Mouse (Mus musculus): ENCODE results near the gene Rsad1. TPM values are rescaled to one million over a fixed set of nuclear protein-coding genes. Genes with fewer than 3 reads are reported as not detected.
A peak's percentile ranks its signal among the peaks of the same experiment; 100 is the strongest.

The Rsad1 gene
- polyA plus RNA-seq (2015; fragmentation: Nextera tagmentation; extraction: Ambion mirVana) = 6.6 and 6.7 TPM in 2 replicates

- WGBS = 4% methylated on average over 49 of the region's 49 CpGs
- peak within 1 kb of the TSS; percentile 57 for H3K4me3 ChIP-seq (replicated peaks; ENCODE audit: low read length)
- H3K9ac ChIP-seq (replicated peaks; ENCODE audit: low read depth, low read length) = peak within 1 kb of the TSS; percentile 70
- peak within 1 kb of the TSS; percentile 65 for H3K4me2 ChIP-seq (ENCODE audit: low read length)
- peak within 1 kb of the TSS; percentile 74 for H3K27ac ChIP-seq (ENCODE audit: low read length)
- no peaks in the 10 kb centered on the region for H3K9me3 ChIP-seq (ENCODE audit: control insufficient read depth, low read length)
- H3K27me3 ChIP-seq (replicated peaks; ENCODE audit: control insufficient read depth, insufficient read depth, low read length) = no peaks in the 10 kb centered on the region
- ATAC-seq = peak; percentile 91
- no peaks in the 10 kb centered on the region for H3K36me3 ChIP-seq (ENCODE audit: control insufficient read depth, insufficient read depth)
- peaks cover 15% of the 10 kb centered on the region for H3K4me1 ChIP-seq (replicated peaks; ENCODE audit: control insufficient read depth, insufficient read depth, low read length)
Measured at GRCm38 (mm10) chr11:94548888-94549690, at the start of gene Rsad1. Rsad1 (minus strand) TSS chr11:94549255.

GRCm38 (mm10) chr11:94598437-94599120 lies 49.5 kb upstream of the Rsad1 start:
- WGBS = 74% methylated on average over 6 of the region's 6 CpGs
- no peaks in the 10 kb centered on the region for H3K36me3 ChIP-seq (ENCODE audit: control insufficient read depth, insufficient read depth)
- no peak for ATAC-seq

GRCm38 (mm10) chr11:94597319-94597718 lies 48.3 kb upstream of the Rsad1 start:
- Histone ChIP-seq H3K27ac (ENCODE audit: low read length) (no peak overlapping the region), H3K9me3 (ENCODE audit: control insufficient read depth, low read length) (no peaks in the 10 kb centered on the region), H3K36me3 (ENCODE audit: control insufficient read depth, insufficient read depth) (no peaks in the 10 kb centered on the region), H3K4me2 (ENCODE audit: low read length) (no peak overlapping the region), H3K4me1 (replicated peaks; ENCODE audit: control insufficient read depth, insufficient read depth, low read length) (peaks cover 11% of the 10 kb centered on the region; the same call in 1 of the 2 replicates), H3K4me3 (replicated peaks; ENCODE audit: low read length) (no peak overlapping the region), H3K9ac (replicated peaks; ENCODE audit: low read depth, low read length) (no peak overlapping the region), H3K27me3 (replicated peaks; ENCODE audit: control insufficient read depth, insufficient read depth, low read length) (0 out of 2 replicates have a peak, but pooled peaks cover 2% of the 10 kb centered on the region)
- ATAC-seq = no peak
- WGBS = 69% methylated on average over 4 of the region's 4 CpGs

More at GRCm38 (mm10) chr11:94598437-94599120, 49.5 kb upstream of the Rsad1 start:
- no peak overlapping the region for H3K4me3 ChIP-seq (replicated peaks; ENCODE audit: low read length)
- peaks cover 11% of the 10 kb centered on the region; the same call in 1 of the 2 replicates for H3K4me1 ChIP-seq (replicated peaks; ENCODE audit: control insufficient read depth, insufficient read depth, low read length)
- H3K9ac ChIP-seq (replicated peaks; ENCODE audit: low read depth, low read length) = no peak overlapping the region
- H3K4me2 ChIP-seq (ENCODE audit: low read length) = no peak overlapping the region
- 0 out of 2 replicates have a peak, but pooled peaks cover 2% of the 10 kb centered on the region for H3K27me3 ChIP-seq (replicated peaks; ENCODE audit: control insufficient read depth, insufficient read depth, low read length)
- H3K9me3 ChIP-seq (ENCODE audit: control insufficient read depth, low read length) = no peaks in the 10 kb centered on the region
- no peak overlapping the region for H3K27ac ChIP-seq (ENCODE audit: low read length)

- WGBS = 72% methylated on average over 7 of the region's 7 CpGs
- Histone ChIP-seq H3K4me1 (replicated peaks; ENCODE audit: control insufficient read depth, insufficient read depth, low read length) (peaks cover 2% of the 10 kb centered on the region; the same call in 1 of the 2 replicates), H3K4me3 (replicated peaks; ENCODE audit: low read length) (no peak overlapping the region), H3K4me2 (ENCODE audit: low read length) (no peak overlapping the region), H3K27me3 (replicated peaks; ENCODE audit: control insufficient read depth, insufficient read depth, low read length) (no peaks in the 10 kb centered on the region), H3K9me3 (ENCODE audit: control insufficient read depth, low read length) (no peaks in the 10 kb centered on the region), H3K9ac (replicated peaks; ENCODE audit: low read depth, low read length) (no peak overlapping the region), H3K27ac (ENCODE audit: low read length) (no peak overlapping the region), H3K36me3 (ENCODE audit: control insufficient read depth, insufficient read depth) (no peaks in the 10 kb centered on the region)
- no peak for ATAC-seq
Measured at GRCm38 (mm10) chr11:94596311-94596852, 47.3 kb upstream of the Rsad1 start.

DNA sequence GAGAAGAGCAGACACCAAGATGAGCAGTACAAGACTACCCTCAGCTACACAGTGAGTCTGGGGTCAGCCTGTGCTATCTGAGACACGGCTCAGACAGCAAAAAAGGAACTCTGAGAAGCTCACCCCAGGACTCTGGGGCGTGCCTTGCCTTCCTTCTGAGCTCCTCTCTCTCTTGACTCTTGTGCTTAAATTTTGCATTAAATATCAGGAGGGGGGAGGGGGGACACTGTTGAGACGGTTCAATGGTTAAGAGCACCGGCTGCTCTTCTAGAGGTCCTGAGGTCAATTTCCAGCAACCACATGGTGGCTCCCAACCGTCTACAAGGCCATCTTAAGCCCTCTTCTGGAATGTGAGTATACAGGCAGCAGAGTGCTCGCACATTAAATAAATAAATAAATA lies 38.5 kb upstream of the Rsad1 start:
- no peak for ATAC-seq
- no peak overlapping the region for H3K9ac ChIP-seq (replicated peaks; ENCODE audit: low read depth, low read length)
- no peak overlapping the region for H3K27ac ChIP-seq (ENCODE audit: low read length)
- no peaks in the 10 kb centered on the region for H3K36me3 ChIP-seq (ENCODE audit: control insufficient read depth, insufficient read depth)
- no peaks in the 10 kb centered on the region for H3K27me3 ChIP-seq (replicated peaks; ENCODE audit: control insufficient read depth, insufficient read depth, low read length)
- H3K9me3 ChIP-seq (ENCODE audit: control insufficient read depth, low read length) = no peaks in the 10 kb centered on the region
- H3K4me3 ChIP-seq (replicated peaks; ENCODE audit: low read length) = no peak overlapping the region
- H3K4me2 ChIP-seq (ENCODE audit: low read length) = no peak overlapping the region
- no peaks in the 10 kb centered on the region for H3K4me1 ChIP-seq (replicated peaks; ENCODE audit: control insufficient read depth, insufficient read depth, low read length)
- WGBS = 78% methylated on average over 6 of the region's 6 CpGs

- H3K4me3 ChIP-seq (replicated peaks; ENCODE audit: low read length) = no peak overlapping the region
- H3K9me3 ChIP-seq (ENCODE audit: control insufficient read depth, low read length) = no peaks in the 10 kb centered on the region
- no peaks in the 10 kb centered on the region for H3K4me1 ChIP-seq (replicated peaks; ENCODE audit: control insufficient read depth, insufficient read depth, low read length)
- H3K27me3 ChIP-seq (replicated peaks; ENCODE audit: control insufficient read depth, insufficient read depth, low read length) = no peaks in the 10 kb centered on the region
- ATAC-seq = no peak
- 94% methylated on average over 9 of the region's 9 CpGs for WGBS
- no peak overlapping the region for H3K27ac ChIP-seq (ENCODE audit: low read length)
- no peaks in the 10 kb centered on the region for H3K36me3 ChIP-seq (ENCODE audit: control insufficient read depth, insufficient read depth)
- H3K4me2 ChIP-seq (ENCODE audit: low read length) = no peak overlapping the region
- H3K9ac ChIP-seq (replicated peaks; ENCODE audit: low read depth, low read length) = no peak overlapping the region
Measured at GRCm38 (mm10) chr11:94585091-94585490, 36.0 kb upstream of the Rsad1 start.

- no peaks in the 10 kb centered on the region for H3K27me3 ChIP-seq (replicated peaks; ENCODE audit: control insufficient read depth, insufficient read depth, low read length)
- H3K4me3 ChIP-seq (replicated peaks; ENCODE audit: low read length) = no peak overlapping the region
- WGBS = 90% methylated on average over 5 of the region's 5 CpGs
- no peak overlapping the region for H3K9ac ChIP-seq (replicated peaks; ENCODE audit: low read depth, low read length)
- no peak overlapping the region for H3K4me2 ChIP-seq (ENCODE audit: low read length)
- no peaks in the 10 kb centered on the region for H3K4me1 ChIP-seq (replicated peaks; ENCODE audit: control insufficient read depth, insufficient read depth, low read length)
- no peaks in the 10 kb centered on the region for H3K36me3 ChIP-seq (ENCODE audit: control insufficient read depth, insufficient read depth)
- ATAC-seq = no peak
- H3K9me3 ChIP-seq (ENCODE audit: control insufficient read depth, low read length) = no peaks in the 10 kb centered on the region
- H3K27ac ChIP-seq (ENCODE audit: low read length) = no peak overlapping the region
Measured at GRCm38 (mm10) chr11:94580111-94580740, 31.2 kb upstream of the Rsad1 start.

GRCm38 (mm10) chr11:94576361-94576760 lies 27.3 kb upstream of the Rsad1 start:
- no peak overlapping the region for H3K4me3 ChIP-seq (replicated peaks; ENCODE audit: low read length)
- H3K9ac ChIP-seq (replicated peaks; ENCODE audit: low read depth, low read length) = no peak overlapping the region
- WGBS = 81% methylated on average over 9 of the region's 9 CpGs
- no peaks in the 10 kb centered on the region for H3K27me3 ChIP-seq (replicated peaks; ENCODE audit: control insufficient read depth, insufficient read depth, low read length)
- no peak overlapping the region for H3K27ac ChIP-seq (ENCODE audit: low read length)
- no peaks in the 10 kb centered on the region for H3K36me3 ChIP-seq (ENCODE audit: control insufficient read depth, insufficient read depth)
- ATAC-seq = no peak
- H3K4me2 ChIP-seq (ENCODE audit: low read length) = no peak overlapping the region
- no peaks in the 10 kb centered on the region for H3K9me3 ChIP-seq (ENCODE audit: control insufficient read depth, low read length)
- H3K4me1 ChIP-seq (replicated peaks; ENCODE audit: control insufficient read depth, insufficient read depth, low read length) = no peaks in the 10 kb centered on the region

GRCm38 (mm10) chr11:94575036-94575435 lies 26.0 kb upstream of the Rsad1 start:
- 79% methylated on average over 2 of the region's 2 CpGs for WGBS
- Histone ChIP-seq H3K27ac (ENCODE audit: low read length) (no peak overlapping the region), H3K4me3 (replicated peaks; ENCODE audit: low read length) (no peak overlapping the region), H3K4me2 (ENCODE audit: low read length) (no peak overlapping the region), H3K36me3 (ENCODE audit: control insufficient read depth, insufficient read depth) (no peaks in the 10 kb centered on the region), H3K4me1 (replicated peaks; ENCODE audit: control insufficient read depth, insufficient read depth, low read length) (no peaks in the 10 kb centered on the region), H3K9ac (replicated peaks; ENCODE audit: low read depth, low read length) (no peak overlapping the region), H3K9me3 (ENCODE audit: control insufficient read depth, low read length) (no peaks in the 10 kb centered on the region), H3K27me3 (replicated peaks; ENCODE audit: control insufficient read depth, insufficient read depth, low read length) (no peaks in the 10 kb centered on the region)
- no peak for ATAC-seq
